Mouse (Mus musculus) C2C12 (cell line): Measurements from ENCODE around the gene Zfp27. TPM values are rescaled to one million over a fixed set of nuclear protein-coding genes. Genes with fewer than 3 reads are reported as not detected.

ENCODE experiments used
- H3K27me3 ChIP-seq: one replicate; pipeline ENCODE4 v1.6.1; 2011; ENCODE audit not compliant: control insufficient read depth, insufficient read depth, insufficient read length
- H3K36me3 ChIP-seq: one replicate; pipeline ENCODE4 v1.6.1; 2011; ENCODE audit not compliant: control insufficient read depth, insufficient read depth
- H3K4me3 ChIP-seq: one replicate; pipeline ENCODE4 v1.5.1; 2011; ENCODE audit warnings: mild to moderate bottlenecking, control low read depth; ENCODE audit not compliant: poor library complexity, insufficient read depth, severe bottlenecking
- H3K79me2 ChIP-seq: one replicate; pipeline ENCODE4 v1.6.1; 2011; ENCODE audit not compliant: control insufficient read depth, insufficient read depth
- H3K79me3 ChIP-seq: one replicate; pipeline ENCODE4 v1.6.1; 2011; ENCODE audit warnings: low read depth, control low read depth
- H3ac ChIP-seq: one replicate; pipeline ENCODE3; 2011; ENCODE audit warnings: low read depth; ENCODE audit not compliant: control insufficient read depth, insufficient read length
- CEBPB ChIP-seq: IDR thresholded peaks from one replicate; pipeline ENCODE4 v1.6.1; 2011; ENCODE audit warnings: low read depth, mild to moderate bottlenecking, control low read depth, moderate library complexity
- CTCF ChIP-seq: IDR thresholded peaks from one replicate; pipeline ENCODE4 v1.5.1; 2011; ENCODE audit not compliant: control insufficient read depth, insufficient read depth, insufficient read length
- FOSL1 ChIP-seq: IDR thresholded peaks from one replicate; pipeline ENCODE4 v1.8.0; 2011; ENCODE audit warnings: mild to moderate bottlenecking, low read length; ENCODE audit not compliant: poor library complexity, insufficient read depth, severe bottlenecking
- MAX ChIP-seq: IDR thresholded peaks from one replicate; pipeline ENCODE4 v1.6.1; 2011; ENCODE audit warnings: mild to moderate bottlenecking, control low read depth
- MYOD1 ChIP-seq: IDR thresholded peaks from one replicate; pipeline ENCODE4 v1.6.1; 2011; ENCODE audit warnings: low read depth; ENCODE audit not compliant: control insufficient read depth, insufficient read length
- MYOG ChIP-seq: IDR thresholded peaks from one replicate; pipeline ENCODE4 v1.6.1; 2011; ENCODE audit not compliant: control insufficient read depth, insufficient read length; ENCODE audit errors: extremely low read depth
- USF1 ChIP-seq: IDR thresholded peaks from one replicate; pipeline ENCODE4 v1.6.1; 2011; ENCODE audit warnings: low read depth, mild to moderate bottlenecking, control low read depth, moderate library complexity
- polyA plus RNA-seq: library from polyadenylated mRNA; unstranded; fragments of >200 nt; fragmentation: generic; extraction: Trizol; gene quantifications from one replicate; pipeline ENCODE4 v1.2.1, GENCODE M21; 2012; ENCODE audit warnings: missing spikeins

The Zfp27 gene
- polyA plus RNA-seq, 1 experiment, result 3.0 TPM

DNA sequence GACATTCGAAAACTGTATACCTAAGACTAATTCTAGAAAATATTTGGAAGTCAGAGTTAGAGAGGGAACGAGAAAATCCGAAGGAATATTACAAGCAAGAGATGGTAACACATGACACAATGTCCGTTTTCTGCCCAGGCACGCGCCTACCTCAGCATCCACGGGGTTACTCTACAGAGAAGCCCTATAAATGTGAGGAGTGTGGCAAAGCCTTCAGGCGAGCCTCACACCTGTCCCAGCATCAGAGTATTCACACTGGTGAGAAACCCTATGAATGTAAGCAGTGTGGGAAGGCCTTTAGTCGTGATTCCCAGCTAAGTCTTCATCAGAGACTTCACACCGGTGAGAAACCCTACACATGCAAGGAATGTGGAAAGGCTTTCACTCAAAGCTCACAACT, 32.1 kb downstream of the Zfp27 start:
- no peak overlapping the region for H3K4me3 ChIP-seq
- no peaks in the 10 kb centered on the region for H3K79me3 ChIP-seq
- TF ChIP-seq CEBPB (no peak), FOSL1 (no peak), MAX (no peak), USF1 (no peak), CTCF (no peak), MYOG (no peak), MYOD1 (no peak)
- no peak overlapping the region for H3ac ChIP-seq
- H3K36me3 ChIP-seq, result no peaks in the 10 kb centered on the region
- no peaks in the 10 kb centered on the region for H3K27me3 ChIP-seq
- no peaks in the 10 kb centered on the region for H3K79me2 ChIP-seq

DNA sequence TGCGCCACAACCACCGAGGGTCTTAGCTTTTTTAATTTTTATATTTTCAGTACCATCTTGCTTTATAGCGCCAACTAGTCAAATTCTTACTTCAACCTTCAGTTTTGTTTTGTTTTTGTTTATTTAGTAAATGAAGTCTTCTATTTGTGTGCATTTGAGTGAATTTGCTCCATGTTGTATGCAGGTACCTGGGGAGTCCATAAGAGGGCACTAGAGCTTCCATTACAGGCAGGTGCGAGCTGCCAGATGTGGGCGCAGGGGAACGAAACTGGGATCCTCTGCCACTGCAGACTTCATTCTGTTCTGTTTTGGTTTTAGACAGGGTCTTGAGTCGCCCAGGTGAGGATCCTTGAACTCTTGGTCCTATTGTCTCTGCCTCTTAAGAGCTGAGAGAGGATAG, 44.7 kb downstream of the Zfp27 start:
- Histone ChIP-seq H3K27me3 (no peaks in the 10 kb centered on the region), H3K79me2 (no peaks in the 10 kb centered on the region)
- TF ChIP-seq MAX, result no peak
- no peak for TF ChIP-seq CTCF
- TF ChIP-seq USF1, result no peak
- no peak for TF ChIP-seq MYOD1
- TF ChIP-seq FOSL1, result no peak
- no peak for TF ChIP-seq CEBPB
- no peak for TF ChIP-seq MYOG

DNA sequence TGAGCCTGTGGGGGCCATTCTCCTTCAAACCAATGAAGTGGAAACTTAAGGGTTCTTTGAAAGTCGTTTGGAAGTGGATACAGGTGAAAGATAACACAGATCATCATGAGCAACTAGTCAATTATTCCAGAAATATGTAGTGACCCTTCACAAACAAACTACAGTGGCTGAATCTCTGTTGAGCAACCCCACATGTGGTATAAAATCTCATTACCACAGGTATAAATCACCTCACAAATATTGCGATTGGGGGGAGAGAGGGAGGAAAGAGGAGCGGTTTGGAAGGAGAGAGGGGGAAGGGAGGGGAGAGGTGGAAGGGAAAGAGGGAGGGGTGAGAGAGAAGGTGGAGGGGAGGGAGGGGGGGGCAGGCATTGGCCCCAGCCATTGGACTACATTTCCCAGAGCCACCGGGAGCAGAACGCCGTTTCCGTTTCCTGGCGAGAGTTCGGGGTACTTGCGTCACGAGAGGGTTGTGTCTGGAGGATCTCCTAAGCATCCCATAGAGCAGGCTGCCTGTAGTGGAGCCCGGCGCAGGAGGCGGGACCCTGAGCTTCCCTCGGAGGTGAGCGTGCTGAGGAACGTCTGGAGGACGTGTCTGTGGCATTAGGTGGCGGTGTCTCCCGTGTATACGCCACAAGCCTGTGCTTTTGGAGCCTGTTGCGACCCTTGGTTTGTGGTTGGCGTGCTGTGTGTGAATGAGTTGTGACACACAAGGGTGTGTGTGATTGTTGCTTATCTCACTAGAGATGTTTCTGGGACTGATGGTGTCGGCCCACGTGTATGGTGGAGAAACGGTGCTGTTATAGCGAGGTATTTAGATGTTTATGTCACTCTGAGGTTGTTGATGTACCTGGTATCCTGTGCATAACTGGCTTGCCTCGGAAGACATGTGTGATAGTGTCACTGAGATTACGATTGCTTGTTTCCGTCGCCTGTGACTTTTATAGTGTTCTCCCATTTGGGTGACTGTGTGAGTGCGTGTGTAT, 46.5 kb downstream of the Zfp27 start, which contains the start of gene Zfp420:
Gene Zfp420 (plus strand): TSS at position 448 of the 986 bp plus-strand sequence.
- TF ChIP-seq CEBPB (peak; percentile 8), FOSL1 (no peak), USF1 (peak; percentile 17), MAX (peak; percentile 52), MYOD1 (no peak), CTCF (peak; percentile 12)
- Histone ChIP-seq H3K79me3 (no peaks in the 10 kb centered on the region), H3K79me2 (no peaks in the 10 kb centered on the region), H3K27me3 (no peaks in the 10 kb centered on the region), H3K4me3 (peak within 1 kb of the TSS; percentile 37), H3ac (peak within 1 kb of the TSS; percentile 69), H3K36me3 (no peaks in the 10 kb centered on the region)

More for the DNA sequence above, 44.7 kb downstream of the Zfp27 start:
- H3K4me3 ChIP-seq, result no peak overlapping the region
- H3ac ChIP-seq, result no peak overlapping the region
- H3K36me3 ChIP-seq, result no peaks in the 10 kb centered on the region
- no peaks in the 10 kb centered on the region for H3K79me3 ChIP-seq

DNA sequence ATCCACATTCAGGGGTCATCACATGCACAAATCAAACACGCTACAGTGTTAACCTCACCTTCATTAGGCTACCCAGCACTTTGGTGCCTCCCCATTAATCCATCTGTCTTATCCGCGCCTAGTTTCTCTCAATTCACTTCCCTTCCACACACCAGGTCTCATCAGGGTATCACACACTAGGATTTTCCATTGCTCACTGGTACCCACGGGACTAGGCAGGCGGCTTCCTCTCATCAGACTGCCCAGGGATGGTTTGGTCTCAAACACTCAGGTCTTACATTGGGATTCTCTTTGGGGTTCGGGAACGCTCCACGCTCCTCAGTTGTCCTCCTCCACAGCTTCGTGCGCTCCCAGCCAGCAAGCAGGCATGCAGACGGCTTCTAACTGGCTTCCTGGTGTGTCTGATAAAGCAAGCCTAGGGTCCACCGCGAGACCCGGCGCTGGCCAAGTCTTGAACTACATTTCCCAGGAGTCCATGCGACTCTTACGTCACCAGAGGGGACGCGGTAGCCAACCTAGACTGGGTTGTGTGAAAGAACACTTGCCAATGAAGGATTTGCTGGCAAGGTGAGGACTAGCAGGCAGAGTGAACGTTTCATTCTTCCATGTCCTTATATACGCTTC, 53.0 kb downstream of the Zfp27 start, which contains the start of gene Zfp940:
Gene Zfp940 (minus strand): TSS at position 451 of the 624 bp plus-strand sequence.
- Histone ChIP-seq H3ac (peak within 1 kb of the TSS; percentile 81), H3K27me3 (no peaks in the 10 kb centered on the region), H3K79me2 (no peaks in the 10 kb centered on the region), H3K36me3 (no peaks in the 10 kb centered on the region), H3K79me3 (no peaks in the 10 kb centered on the region), H3K4me3 (peak within 1 kb of the TSS; percentile 34)
- TF ChIP-seq FOSL1 (no peak), USF1 (no peak), MYOG (no peak), MAX (no peak), CTCF (no peak), MYOD1 (no peak), CEBPB (no peak)

DNA sequence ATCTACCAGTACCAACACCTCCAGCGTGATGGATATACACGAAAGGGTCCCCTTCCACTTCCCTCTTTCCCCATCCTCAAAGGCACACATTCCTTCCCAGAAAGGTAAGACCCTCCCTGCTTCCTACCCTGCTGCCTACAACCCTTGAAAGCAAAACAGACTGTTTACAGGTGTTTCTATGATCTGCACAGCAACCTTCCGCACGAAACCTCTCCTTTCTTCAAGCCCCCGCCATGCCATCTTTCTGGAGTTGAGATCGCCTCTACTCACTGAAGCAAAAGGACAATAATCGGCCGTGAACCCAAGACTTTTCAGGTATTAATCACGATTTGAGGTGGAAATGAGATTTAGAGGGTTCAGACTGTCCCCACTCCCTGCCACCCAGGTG, 53.5 kb downstream of the Zfp27 start:
- Histone ChIP-seq H3K79me3 (no peaks in the 10 kb centered on the region), H3K4me3 (peak overlapping the region; percentile 34), H3K79me2 (no peaks in the 10 kb centered on the region), H3K27me3 (no peaks in the 10 kb centered on the region), H3K36me3 (no peaks in the 10 kb centered on the region), H3ac (peak overlapping the region; percentile 81)
- TF ChIP-seq CEBPB (no peak), CTCF (no peak), MYOD1 (no peak), USF1 (no peak), MYOG (no peak), FOSL1 (no peak), MAX (no peak)
